Mouse (Mus musculus) v-Abl transformed pro-B cells (cell line): ENCODE data around the gene Foxo6.

Source experiments
- in situ Hi-C, 2 experiments: fragments of 400-800 bp; cut with MboI; formaldehyde crosslinking; loops; one replicate each; pipeline ENCODE4 v1.15.1; 2025; ENCODE audit not compliant: unreplicated experiment in 2 of 2

The Foxo6 gene

GRCm38 (mm10) chr4:120285223-120285622, 1.9 kb downstream of the Foxo6 start:
- in situ Hi-C loops, result no loop called here

DNA sequence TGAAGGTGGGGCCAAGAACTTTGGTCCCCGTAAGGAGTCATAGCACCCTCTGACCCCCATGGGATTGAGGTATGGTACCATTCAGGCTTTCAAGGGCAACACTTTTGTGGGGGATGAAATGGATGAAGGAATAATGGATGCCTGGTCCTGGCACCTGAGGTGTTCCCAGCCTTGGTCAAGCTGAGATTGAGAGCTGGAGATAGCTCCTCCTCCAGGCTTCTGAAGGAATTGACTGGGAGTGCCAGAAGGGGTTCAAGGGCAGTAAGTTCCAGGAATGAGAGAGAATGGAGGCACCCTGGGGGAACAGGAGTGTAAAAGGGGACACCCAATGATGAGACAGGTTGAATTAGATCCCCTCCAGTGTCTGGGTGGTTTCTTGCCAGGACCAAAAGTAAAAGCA, 3.0 kb downstream of the Foxo6 start:
- in situ Hi-C loops, result no loop called here

DNA sequence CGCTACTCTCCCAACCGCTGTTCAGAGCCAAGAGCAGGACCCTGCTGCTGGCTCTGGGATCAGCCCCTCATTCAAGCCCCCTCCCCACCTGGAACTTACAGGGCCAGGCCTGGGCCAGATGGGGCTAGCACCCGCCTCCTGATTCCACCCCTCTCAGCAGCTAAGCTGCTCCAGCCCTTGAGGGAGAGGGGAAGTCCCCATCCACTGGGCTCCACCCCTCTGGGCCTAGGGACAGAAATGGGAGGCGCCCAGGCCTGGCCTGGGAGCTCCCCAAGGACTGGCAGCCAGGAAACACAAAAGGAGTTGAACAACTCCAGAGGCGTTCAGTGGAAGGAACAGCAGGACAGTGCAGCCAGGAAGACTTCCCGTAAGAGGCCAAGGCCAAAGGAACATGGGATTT, 4.0 kb downstream of the Foxo6 start:
- in situ Hi-C loops, result no loop called here

DNA sequence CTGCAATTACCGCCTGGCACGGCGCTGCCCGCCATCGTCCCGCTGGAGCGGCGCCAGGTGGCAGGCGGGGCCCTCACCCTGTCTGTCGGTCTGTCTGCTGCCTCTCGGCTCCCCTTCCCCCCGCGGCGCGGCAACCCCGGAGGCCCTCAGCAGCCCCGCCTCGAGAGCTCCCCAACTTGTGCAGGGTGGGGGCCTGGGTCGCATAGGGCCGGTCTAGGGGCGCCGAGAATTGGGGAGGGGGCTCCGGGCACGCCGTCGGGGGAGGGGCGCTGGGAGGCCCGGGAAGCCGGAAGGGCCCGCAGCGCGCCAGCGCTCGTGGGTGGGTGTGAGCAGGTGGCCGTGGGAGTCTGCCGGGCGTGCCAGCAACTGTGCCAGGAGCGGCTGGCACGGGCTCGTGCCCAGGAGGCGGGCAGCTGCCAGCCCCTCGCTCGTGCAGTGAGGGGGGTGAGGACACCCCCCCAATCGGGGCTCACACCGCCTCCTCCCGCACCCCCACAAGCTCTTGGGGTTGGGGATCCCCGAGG, 4.5 kb downstream of the Foxo6 start:
- in situ Hi-C loops, result no loop called here

- in situ Hi-C loops, result no loop called here
These were observed 6.1 kb downstream of the Foxo6 start for GRCm38 (mm10) chr4:120281011-120281410.

DNA sequence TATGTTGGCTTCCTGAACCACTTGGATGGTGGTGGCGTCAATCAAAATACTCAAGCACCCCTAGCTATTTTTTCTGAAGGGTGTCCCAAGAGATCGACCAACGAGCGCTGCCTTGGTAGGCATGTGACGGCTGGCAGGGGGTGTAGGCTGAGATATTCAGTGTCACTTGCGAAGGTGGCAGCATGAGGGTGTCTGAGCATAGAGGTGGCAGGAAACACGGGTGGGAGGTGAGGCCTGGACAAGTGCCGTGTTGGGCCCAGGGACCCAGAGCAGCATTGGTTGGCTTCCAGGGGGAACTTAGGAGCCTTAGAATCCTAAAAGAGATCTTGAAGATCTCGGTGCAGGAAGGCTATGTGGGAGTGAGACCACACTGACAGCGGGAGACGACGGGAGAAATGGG, 6.7 kb downstream of the Foxo6 start:
- in situ Hi-C loops, result no loop called here

GRCm38 (mm10) chr4:120277255-120277928, 9.8 kb downstream of the Foxo6 start:
- in situ Hi-C loops, result no loop called here

DNA sequence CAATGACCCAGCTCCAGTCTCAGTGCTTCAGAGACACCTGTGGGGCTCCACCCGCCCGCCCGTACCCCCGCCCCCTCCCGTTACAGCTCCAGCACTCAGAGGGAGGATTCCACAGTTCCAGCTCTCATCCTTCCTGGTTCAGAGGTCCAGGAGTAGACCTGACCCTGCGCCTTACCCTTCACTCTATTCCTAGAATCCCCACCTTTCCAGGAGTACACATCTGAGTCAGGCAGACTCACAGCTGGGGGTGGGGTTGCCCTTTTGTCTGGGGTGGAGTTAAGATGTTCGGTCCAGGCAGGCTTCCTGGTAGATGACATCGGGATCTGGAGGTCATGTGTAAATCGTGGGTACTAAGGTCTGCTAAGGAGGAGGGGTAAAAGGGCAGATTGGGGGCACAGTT, 11.7 kb downstream of the Foxo6 start:
- in situ Hi-C loops, result no loop called here

- in situ Hi-C loops, result no loop called here
These were observed 13.6 kb downstream of the Foxo6 start for GRCm38 (mm10) chr4:120273594-120273993.

DNA sequence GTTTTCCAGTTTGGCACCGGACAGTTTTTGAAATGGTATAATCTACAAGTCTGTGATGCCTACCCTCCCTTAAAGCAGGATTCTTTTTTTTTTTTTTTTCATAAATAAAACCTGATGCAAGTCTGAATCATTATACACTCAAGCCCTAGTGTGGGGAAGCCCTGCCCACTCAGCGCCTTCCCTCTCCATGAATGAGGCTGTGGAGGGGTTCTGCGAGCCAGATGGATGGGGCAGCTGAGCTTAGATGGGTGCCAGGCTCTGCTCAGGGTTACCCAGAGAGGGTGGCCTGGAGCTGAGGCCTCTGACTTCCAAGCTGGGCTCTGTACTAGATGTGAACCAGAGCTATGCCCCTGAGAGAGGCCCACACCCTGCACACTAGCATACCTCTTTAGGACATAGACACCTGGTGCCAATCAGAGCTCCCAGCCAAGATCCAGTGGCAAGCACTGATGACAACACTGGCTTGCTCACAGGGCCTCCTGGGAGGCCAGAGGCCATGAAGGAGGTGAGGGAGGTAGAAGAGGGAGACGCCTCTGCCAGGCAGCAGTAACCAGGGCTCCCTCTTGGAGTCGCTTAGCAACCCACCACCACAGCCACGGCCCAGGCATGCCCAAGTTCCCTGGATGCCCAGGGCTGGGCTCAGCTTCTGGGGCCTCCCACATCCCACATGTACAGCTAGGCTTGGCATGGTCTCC, 15.1 kb downstream of the Foxo6 start:
- in situ Hi-C loops, result no loop called here

GRCm38 (mm10) chr4:120271208-120271607, 15.9 kb downstream of the Foxo6 start:
- in situ Hi-C loops, result no loop called here

DNA sequence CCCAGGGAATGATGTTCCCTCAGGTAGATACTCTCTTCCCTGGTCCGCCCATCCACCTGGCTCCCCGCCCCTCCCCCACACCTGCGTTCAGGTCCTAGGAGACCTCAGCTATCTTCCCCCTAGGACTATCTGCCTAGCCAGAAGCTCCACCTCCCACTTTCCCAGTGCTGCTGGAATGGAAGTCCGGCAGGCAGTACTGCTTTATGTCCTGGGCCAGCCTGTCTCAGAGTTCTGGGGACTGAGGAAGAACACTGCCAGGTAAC, 16.3 kb downstream of the Foxo6 start:
- in situ Hi-C loops, result no loop called here

GRCm38 (mm10) chr4:120270148-120270936, 16.8 kb downstream of the Foxo6 start:
- in situ Hi-C loops, result no loop called here

GRCm38 (mm10) chr4:120269426-120269825, 17.7 kb downstream of the Foxo6 start:
- in situ Hi-C loops, result no loop called here

- in situ Hi-C loops, result no loop called here
These were observed 18.7 kb downstream of the Foxo6 start for GRCm38 (mm10) chr4:120268214-120269061.

DNA sequence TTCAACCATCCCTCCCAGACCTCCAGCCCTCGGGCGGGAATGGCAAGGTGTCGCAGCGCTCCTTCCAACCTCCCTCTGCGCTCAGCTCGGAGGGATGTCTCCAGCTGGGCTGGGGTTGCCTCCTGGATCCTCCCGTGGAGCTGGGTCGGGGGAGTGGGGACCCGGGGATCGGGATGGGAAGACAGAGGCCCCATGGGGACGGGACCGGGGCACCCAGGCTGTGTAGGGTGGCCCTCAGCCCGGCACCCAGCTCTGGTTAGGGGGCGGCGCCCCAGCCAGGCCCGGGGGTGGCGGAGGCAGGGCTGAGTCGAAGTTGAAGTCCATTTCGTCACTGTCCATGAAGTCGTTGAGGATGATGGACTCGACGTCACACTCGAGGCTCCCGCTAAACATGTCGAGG, 19.5 kb downstream of the Foxo6 start:
- in situ Hi-C loops, result no loop called here

GRCm38 (mm10) chr4:120267136-120267535, 20.0 kb downstream of the Foxo6 start:
- in situ Hi-C loops, result no loop called here

DNA sequence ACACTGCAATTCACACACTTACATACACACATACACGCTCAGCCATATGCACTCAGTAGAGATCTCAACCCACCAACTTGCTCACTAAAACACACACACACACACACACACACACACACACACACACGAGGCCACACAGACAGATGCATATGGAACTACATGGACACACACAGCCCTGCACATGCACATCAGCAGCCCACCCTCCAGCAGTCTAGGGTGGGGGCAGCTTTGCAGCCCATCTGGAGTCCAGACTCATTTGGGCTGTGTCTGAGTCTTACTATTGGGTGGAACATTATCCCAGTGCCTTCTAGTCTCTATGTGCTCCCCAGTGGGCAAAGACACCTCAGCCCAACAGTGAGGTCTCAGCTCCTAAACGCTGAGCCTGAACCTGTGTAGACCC, 23.0 kb downstream of the Foxo6 start:
- in situ Hi-C loops, result no loop called here

- in situ Hi-C loops, result no loop called here
These were observed 24.4 kb downstream of the Foxo6 start for GRCm38 (mm10) chr4:120262726-120263125.

DNA sequence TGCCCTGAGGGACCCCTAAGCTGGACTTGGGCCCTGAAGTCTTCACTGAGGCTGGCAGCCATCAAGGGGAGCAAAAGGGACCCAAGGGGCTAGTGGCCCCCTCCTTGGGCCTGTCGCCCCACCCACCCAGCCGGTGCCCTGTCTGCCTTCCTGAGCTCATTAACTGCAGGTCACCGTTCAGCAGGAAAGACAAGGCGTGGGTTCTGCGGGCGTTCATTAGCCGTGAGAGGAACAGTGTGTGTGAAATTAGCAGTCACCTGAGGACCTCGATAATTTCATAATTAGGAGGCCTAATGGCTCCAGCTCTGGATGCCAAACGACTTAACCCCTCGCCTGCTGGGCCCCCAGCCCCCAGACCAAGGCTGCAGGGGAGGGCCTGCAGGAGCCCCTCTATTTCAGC, 24.9 kb downstream of the Foxo6 start:
- in situ Hi-C loops, result no loop called here
